Mouse (Mus musculus): Measurements from ENCODE around the gene Prkaca. TPM values are rescaled to one million over a fixed set of nuclear protein-coding genes. Genes with fewer than 3 reads are reported as not detected.
"Not testable (repeated sequence)": the region's sequence is repeated elsewhere in the genome, so short reads cannot be mapped to it uniquely, and the experiment has no call there.

The Prkaca gene
- polyA plus RNA-seq, 1 experiment from 2014 or later: 215 TPM

- Histone ChIP-seq H3K9me3 (no peaks in the 10 kb centered on the region), H3K4me3 (no peak overlapping the region), H3K27me3 (replicated peaks) (no peaks in the 10 kb centered on the region), H3K9ac (no peak overlapping the region), H3K36me3 (peaks cover 33% of the 10 kb centered on the region), H3K4me1 (peaks cover 33% of the 10 kb centered on the region), H3K4me2 (replicated peaks) (0 out of 2 replicates have a peak overlapping the region, but pooled peaks have one; percentile 6), H3K27ac (no peak overlapping the region)
- no peak for ATAC-seq (ENCODE audit: low FRiP score, low read depth)
- 69% methylated on average over 6 of the region's 6 CpGs for WGBS
Measured at GRCm38 (mm10) chr8:83977646-83978045, 4.9 kb downstream of the Prkaca start.

- Histone ChIP-seq H3K36me3 (peaks cover 39% of the 10 kb centered on the region), H3K9me3 (no peaks in the 10 kb centered on the region), H3K4me3 (no peak overlapping the region), H3K27me3 (replicated peaks) (no peaks in the 10 kb centered on the region), H3K9ac (no peak overlapping the region), H3K4me1 (peaks cover 32% of the 10 kb centered on the region), H3K27ac (no peak overlapping the region), H3K4me2 (replicated peaks) (0 out of 2 replicates have a peak overlapping the region, but pooled peaks have one; percentile 6)
- WGBS: 82% methylated on average over 9 of the region's 9 CpGs
- ATAC-seq (ENCODE audit: low FRiP score, low read depth): no peak
Measured at GRCm38 (mm10) chr8:83978200-83978599, 5.4 kb downstream of the Prkaca start.

- peaks cover 16% of the 10 kb centered on the region for H3K4me1 ChIP-seq
- 90% methylated on average over 1 of the region's 1 CpGs for WGBS
- peaks cover 53% of the 10 kb centered on the region for H3K36me3 ChIP-seq
- H3K4me2 ChIP-seq (replicated peaks): no peak overlapping the region
- no peak overlapping the region for H3K4me3 ChIP-seq
- H3K27ac ChIP-seq: no peak overlapping the region
- H3K9ac ChIP-seq: no peak overlapping the region
- H3K9me3 ChIP-seq: no peaks in the 10 kb centered on the region
- no peak for ATAC-seq (ENCODE audit: low FRiP score, low read depth)
- H3K27me3 ChIP-seq (replicated peaks): no peaks in the 10 kb centered on the region
Measured at GRCm38 (mm10) chr8:83980250-83980649, 7.5 kb downstream of the Prkaca start.

- Histone ChIP-seq H3K27ac (no peak overlapping the region), H3K4me3 (no peak overlapping the region), H3K27me3 (replicated peaks) (no peaks in the 10 kb centered on the region), H3K9me3 (no peaks in the 10 kb centered on the region), H3K4me2 (replicated peaks) (no peak overlapping the region), H3K4me1 (peaks cover 16% of the 10 kb centered on the region), H3K9ac (no peak overlapping the region), H3K36me3 (peaks cover 56% of the 10 kb centered on the region)
- no peak for ATAC-seq (ENCODE audit: low FRiP score, low read depth)
- 83% methylated on average over 8 of the region's 8 CpGs for WGBS
Measured at GRCm38 (mm10) chr8:83980845-83981244, 8.1 kb downstream of the Prkaca start.

GRCm38 (mm10) chr8:83981533-83981932 lies 8.7 kb downstream of the Prkaca start:
- H3K4me1 ChIP-seq: peaks cover 16% of the 10 kb centered on the region
- peaks cover 63% of the 10 kb centered on the region for H3K36me3 ChIP-seq
- H3K9ac ChIP-seq: no peak overlapping the region
- no peak for ATAC-seq (ENCODE audit: low FRiP score, low read depth)
- H3K9me3 ChIP-seq: no peaks in the 10 kb centered on the region
- no peak overlapping the region for H3K4me3 ChIP-seq
- H3K4me2 ChIP-seq (replicated peaks): no peak overlapping the region
- H3K27ac ChIP-seq: no peak overlapping the region
- WGBS: 96% methylated on average over 7 of the region's 7 CpGs
- H3K27me3 ChIP-seq (replicated peaks): no peaks in the 10 kb centered on the region

- peaks cover 72% of the 10 kb centered on the region for H3K36me3 ChIP-seq
- H3K4me2 ChIP-seq (replicated peaks): no peak overlapping the region
- ATAC-seq (ENCODE audit: low FRiP score, low read depth): no peak
- no peaks in the 10 kb centered on the region for H3K9me3 ChIP-seq
- peaks cover 8% of the 10 kb centered on the region for H3K4me1 ChIP-seq
- no peak overlapping the region for H3K27ac ChIP-seq
- H3K27me3 ChIP-seq (replicated peaks): no peaks in the 10 kb centered on the region
- no peak overlapping the region for H3K4me3 ChIP-seq
- H3K9ac ChIP-seq: no peak overlapping the region
- 92% methylated on average over 4 of the region's 4 CpGs for WGBS
Measured at GRCm38 (mm10) chr8:83982449-83982848, 9.7 kb downstream of the Prkaca start.

- H3K4me1 ChIP-seq: not testable (repeated sequence)
- peaks cover 76% of the 10 kb centered on the region for H3K36me3 ChIP-seq
Measured at GRCm38 (mm10) chr8:83983222-83983621, 10.4 kb downstream of the Prkaca start.

GRCm38 (mm10) chr8:83989243-83989642 lies 16.4 kb downstream of the Prkaca start:
- H3K9me3 ChIP-seq: no peaks in the 10 kb centered on the region
- H3K4me2 ChIP-seq (replicated peaks): no peak overlapping the region
- no peak overlapping the region for H3K4me3 ChIP-seq
- no peaks in the 10 kb centered on the region for H3K4me1 ChIP-seq
- peaks cover 74% of the 10 kb centered on the region for H3K36me3 ChIP-seq
- ATAC-seq (ENCODE audit: low FRiP score, low read depth): no peak
- no peak overlapping the region for H3K27ac ChIP-seq
- WGBS: 91% methylated on average over 7 of the region's 7 CpGs
- H3K27me3 ChIP-seq (replicated peaks): no peaks in the 10 kb centered on the region
- no peak overlapping the region for H3K9ac ChIP-seq

More at GRCm38 (mm10) chr8:83983222-83983621, 10.4 kb downstream of the Prkaca start:
- H3K4me2 ChIP-seq (replicated peaks); H3K27ac ChIP-seq; ATAC-seq (ENCODE audit: low FRiP score, low read depth); H3K9me3 ChIP-seq; H3K9ac ChIP-seq; H3K4me3 ChIP-seq; H3K27me3 ChIP-seq (replicated peaks): not testable (repeated sequence)
- WGBS: 94% methylated on average over 2 of the region's 2 CpGs

- Histone ChIP-seq H3K27ac (no peak overlapping the region), H3K4me2 (replicated peaks) (no peak overlapping the region), H3K9me3 (no peaks in the 10 kb centered on the region), H3K27me3 (replicated peaks) (no peaks in the 10 kb centered on the region), H3K36me3 (peaks cover 76% of the 10 kb centered on the region), H3K4me3 (no peak overlapping the region), H3K4me1 (no peaks in the 10 kb centered on the region), H3K9ac (no peak overlapping the region)
- 95% methylated on average over 14 of the region's 14 CpGs for WGBS
- no peak for ATAC-seq (ENCODE audit: low FRiP score, low read depth)
Measured at GRCm38 (mm10) chr8:83990170-83990569, 17.4 kb downstream of the Prkaca start.

- Histone ChIP-seq H3K4me1 (peaks cover 4% of the 10 kb centered on the region; the same call in 1 of the 2 replicates), H3K27me3 (replicated peaks) (no peaks in the 10 kb centered on the region), H3K36me3 (peaks cover 58% of the 10 kb centered on the region), H3K4me2 (replicated peaks) (no peak overlapping the region), H3K9me3 (no peaks in the 10 kb centered on the region), H3K9ac (no peak overlapping the region), H3K4me3 (no peak overlapping the region), H3K27ac (no peak overlapping the region)
- no peak for ATAC-seq (ENCODE audit: low FRiP score, low read depth)
- 97% methylated on average over 2 of the region's 2 CpGs for WGBS
Measured at GRCm38 (mm10) chr8:83992488-83992887, 19.7 kb downstream of the Prkaca start.

GRCm38 (mm10) chr8:83994030-83994429 lies 21.2 kb downstream of the Prkaca start:
- Histone ChIP-seq H3K4me2 (replicated peaks) (no peak overlapping the region), H3K9me3 (no peaks in the 10 kb centered on the region), H3K27ac (no peak overlapping the region), H3K9ac (no peak overlapping the region), H3K4me3 (no peak overlapping the region), H3K27me3 (replicated peaks) (no peaks in the 10 kb centered on the region), H3K36me3 (peaks cover 43% of the 10 kb centered on the region), H3K4me1 (peaks cover 8% of the 10 kb centered on the region)
- 87% methylated on average over 3 of the region's 3 CpGs for WGBS
- ATAC-seq (ENCODE audit: low FRiP score, low read depth): no peak

- no peak overlapping the region for H3K9ac ChIP-seq
- no peaks in the 10 kb centered on the region for H3K9me3 ChIP-seq
- H3K4me1 ChIP-seq: peaks cover 18% of the 10 kb centered on the region
- H3K4me3 ChIP-seq: 0 out of 2 replicates have a peak overlapping the region, but pooled peaks have one; percentile 82
- no peak for ATAC-seq (ENCODE audit: low FRiP score, low read depth)
- H3K36me3 ChIP-seq: peaks cover 40% of the 10 kb centered on the region
- 13% methylated on average over 12 of the region's 12 CpGs for WGBS
- H3K27ac ChIP-seq: no peak overlapping the region
- peak overlapping the region; percentile 77 for H3K4me2 ChIP-seq (replicated peaks)
- peaks cover 17% of the 10 kb centered on the region for H3K27me3 ChIP-seq (replicated peaks)
Measured at GRCm38 (mm10) chr8:83995973-83996372, 23.2 kb downstream of the Prkaca start.
